Mouse (Mus musculus): ENCODE data around the gene Gm28551.
"Not testable (repeated sequence)": the region's sequence is repeated elsewhere in the genome, so short reads cannot be mapped to it uniquely, and the experiment has no call there.

Gm28551 gene

GRCm38 (mm10) chr1:53352327-53353261 is at the start of gene Gm28551, which contains the start of the genes Asdurf and Asnsd1:
Gm28551 (minus strand) TSS chr1:53352667.
Asdurf (minus strand) TSS chr1:53352619.
Asnsd1 (minus strand) TSS chr1:53352752.
- DNase-seq (ENCODE audit: low read depth, low spot score), result peak; percentile 97

DNA sequence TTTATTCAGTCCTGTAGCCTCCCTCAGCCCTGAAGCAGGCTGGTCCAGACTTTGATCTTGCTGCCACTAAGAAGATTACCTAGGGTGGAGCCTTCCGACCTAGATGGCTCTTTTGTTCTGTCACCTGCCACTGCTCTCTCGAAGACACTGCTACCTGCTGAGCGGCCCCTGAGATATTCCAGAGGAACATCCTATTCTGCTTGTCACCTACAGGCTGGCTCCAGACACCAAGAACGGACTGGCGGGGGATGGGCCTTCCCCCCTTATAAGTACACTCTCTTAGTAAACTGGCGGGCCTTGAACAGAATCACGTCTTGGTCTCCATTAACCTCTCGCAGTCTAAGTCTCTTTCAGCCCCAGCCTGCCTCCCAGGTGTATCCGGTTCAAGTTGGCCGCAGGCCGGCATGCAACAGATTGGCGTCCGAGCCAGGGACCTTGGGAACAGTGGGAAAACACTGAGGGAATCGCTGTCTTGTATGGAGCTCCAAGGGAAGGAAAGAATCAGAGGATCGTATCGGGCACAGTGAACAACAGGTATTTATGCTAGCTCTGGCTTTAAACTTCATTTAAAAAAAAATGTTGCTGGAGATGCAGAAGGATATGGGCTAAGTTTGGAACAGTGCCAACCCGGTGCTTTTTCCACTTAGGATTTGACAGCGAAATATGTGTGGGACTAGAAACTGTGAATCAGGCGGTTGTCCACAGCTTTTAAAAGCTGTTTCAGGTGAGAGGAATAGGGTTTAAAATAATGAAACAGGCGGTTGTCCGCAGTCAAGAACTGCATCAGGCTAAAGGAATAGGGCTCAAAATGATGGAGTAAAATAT is 41.7 kb upstream of the Gm28551 start:
- peak; percentile 71 for DNase-seq (ENCODE audit: low read depth, low spot score)

DNA sequence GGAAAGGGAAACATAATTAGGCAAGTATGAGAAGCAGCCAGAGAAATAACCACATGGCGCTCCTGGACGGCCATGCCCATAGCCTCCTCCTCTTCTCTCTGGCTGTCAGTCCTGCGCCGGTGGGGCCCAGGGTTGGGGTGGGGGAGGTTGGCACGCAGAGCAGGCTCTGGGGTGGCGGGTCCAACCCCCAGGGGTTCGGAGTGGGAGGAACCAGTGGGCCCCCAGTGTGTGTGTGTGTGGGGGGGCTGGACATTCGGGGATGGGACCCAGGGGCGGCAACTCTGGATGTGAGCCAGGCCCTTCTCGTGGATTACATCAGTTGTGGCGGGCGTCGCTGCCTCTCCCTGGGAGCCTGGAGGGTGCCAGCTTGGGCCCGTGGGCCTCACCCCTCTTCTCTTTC is 36.3 kb upstream of the Gm28551 start:
- DNase-seq (ENCODE audit: low read depth, low spot score), result no peak

GRCm38 (mm10) chr1:53384085-53384688 is 31.7 kb upstream of the Gm28551 start:
- DNase-seq (ENCODE audit: low read depth, low spot score), result no peak

DNA sequence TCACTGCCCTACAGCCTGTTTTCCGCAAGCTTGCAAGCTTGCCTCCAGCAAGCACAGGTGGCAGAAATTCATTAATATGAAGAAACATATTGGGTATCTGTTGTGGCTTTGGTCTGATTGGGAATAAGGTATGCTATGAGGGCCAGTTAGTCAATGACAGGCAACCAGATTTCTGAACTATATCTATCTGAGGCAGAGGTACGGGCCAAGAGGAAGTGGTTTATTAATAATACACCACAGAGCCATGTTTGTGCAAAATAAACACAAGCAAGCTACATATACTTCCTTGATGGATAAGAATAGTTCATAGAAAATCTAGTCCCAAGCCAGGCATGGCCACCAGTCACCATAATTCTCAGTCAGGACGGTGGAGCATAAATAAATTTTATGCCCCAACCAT is 25.3 kb upstream of the Gm28551 start:
- DNase-seq (ENCODE audit: low read depth, low spot score), result no peak

DNA sequence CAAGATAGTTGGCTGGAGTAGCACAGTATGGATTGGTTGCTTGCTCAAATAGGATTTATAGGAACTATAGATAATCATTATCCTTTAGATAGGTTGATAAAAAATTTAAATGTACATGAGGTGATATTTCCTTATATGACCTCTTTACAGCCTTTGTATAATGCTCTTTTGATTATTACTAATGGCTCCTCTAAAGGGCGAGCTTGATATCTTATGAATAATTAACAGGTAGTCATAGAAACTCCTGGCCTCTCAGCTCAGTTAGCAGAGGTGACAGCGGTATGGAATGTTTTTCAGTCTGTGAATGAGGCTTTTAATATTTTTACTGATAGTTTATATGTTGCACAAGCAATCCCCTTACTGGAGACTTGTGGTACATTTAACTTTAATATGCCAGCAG is 23.5 kb upstream of the Gm28551 start:
- DNase-seq (ENCODE audit: low read depth, low spot score), result not testable (repeated sequence)

DNA sequence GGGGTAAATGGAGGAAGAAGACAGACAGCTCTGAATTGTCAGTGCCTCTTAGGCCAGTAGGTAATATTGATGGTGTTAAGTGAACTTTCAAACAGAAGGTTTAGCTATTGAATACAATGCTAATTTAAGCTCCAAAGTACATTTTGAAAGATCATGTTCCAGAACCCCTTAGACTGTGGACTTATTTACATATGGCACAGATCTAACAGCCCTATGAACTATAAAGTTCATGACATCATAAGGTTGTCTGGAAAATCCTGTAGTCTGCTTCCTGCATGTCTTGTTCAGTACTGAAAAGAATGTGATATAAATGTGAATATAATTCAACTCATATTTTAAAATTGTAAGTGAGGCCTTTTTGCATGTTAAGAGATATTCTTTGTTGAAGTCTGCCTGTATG is 6.5 kb upstream of the Gm28551 start:
- DNase-seq (ENCODE audit: low read depth, low spot score), result no peak

GRCm38 (mm10) chr1:53341071-53341470 is 11.4 kb downstream of the Gm28551 start:
- no peak for DNase-seq (ENCODE audit: low read depth, low spot score)

DNA sequence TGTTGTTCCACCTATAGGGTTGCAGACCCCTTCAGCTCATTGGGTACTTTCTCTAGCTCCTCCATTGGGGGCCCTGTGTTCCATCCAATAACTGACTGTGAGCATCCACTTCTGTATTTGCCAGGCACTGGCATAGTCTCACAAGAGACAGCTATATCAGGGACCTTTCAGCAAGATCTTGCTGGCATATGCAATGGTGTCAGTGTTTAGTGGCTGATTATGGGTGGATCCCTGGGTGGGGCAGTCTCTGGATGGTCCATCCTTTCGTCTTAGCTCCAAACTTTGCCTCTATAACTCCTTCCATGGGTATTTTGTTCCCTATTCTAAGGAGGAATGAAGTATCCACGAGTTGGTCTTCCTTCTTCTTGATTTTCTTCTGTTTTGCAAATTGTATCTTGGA is 15.1 kb downstream of the Gm28551 start:
- not testable (repeated sequence) for DNase-seq (ENCODE audit: low read depth, low spot score)

DNA sequence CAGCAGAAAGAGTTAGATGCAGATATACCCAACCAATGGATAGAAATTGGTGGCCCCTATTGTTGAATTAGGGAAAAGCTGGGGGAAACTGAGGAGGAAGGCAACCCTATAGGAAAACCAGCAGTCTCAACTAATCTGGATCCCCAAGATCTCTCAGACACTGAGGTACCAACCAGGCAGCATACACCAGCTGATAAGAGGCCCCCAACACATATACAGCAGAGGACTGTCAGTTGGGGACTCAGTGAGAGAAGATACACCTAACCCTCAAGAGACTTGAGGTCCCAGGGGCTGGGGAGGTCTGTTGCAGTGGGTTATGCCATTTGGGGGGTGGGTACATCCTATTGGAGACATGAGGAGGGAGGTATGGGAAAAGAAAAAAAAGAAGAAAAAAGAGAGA is 17.0 kb downstream of the Gm28551 start:
- DNase-seq (ENCODE audit: low read depth, low spot score), result no peak

DNA sequence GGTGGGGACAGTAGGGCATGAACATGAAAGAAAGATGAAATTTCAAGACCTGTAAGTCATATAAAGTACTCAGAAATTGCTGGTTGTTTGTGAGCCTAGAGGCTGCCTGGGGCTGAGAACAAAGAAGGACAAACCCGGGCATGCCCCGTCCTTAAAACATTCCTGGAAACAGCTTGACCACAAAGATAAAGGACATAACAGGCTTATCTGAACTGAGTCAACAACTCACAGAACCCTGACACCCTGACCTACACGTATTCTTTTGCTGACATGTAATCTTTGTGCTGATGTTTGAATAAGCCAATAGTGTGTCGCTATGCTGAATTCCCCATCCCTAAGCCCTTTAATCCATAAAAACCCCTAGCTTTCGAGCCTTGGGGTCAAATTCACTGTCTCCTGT is 18.9 kb downstream of the Gm28551 start:
- DNase-seq (ENCODE audit: low read depth, low spot score), result not testable (repeated sequence)

DNA sequence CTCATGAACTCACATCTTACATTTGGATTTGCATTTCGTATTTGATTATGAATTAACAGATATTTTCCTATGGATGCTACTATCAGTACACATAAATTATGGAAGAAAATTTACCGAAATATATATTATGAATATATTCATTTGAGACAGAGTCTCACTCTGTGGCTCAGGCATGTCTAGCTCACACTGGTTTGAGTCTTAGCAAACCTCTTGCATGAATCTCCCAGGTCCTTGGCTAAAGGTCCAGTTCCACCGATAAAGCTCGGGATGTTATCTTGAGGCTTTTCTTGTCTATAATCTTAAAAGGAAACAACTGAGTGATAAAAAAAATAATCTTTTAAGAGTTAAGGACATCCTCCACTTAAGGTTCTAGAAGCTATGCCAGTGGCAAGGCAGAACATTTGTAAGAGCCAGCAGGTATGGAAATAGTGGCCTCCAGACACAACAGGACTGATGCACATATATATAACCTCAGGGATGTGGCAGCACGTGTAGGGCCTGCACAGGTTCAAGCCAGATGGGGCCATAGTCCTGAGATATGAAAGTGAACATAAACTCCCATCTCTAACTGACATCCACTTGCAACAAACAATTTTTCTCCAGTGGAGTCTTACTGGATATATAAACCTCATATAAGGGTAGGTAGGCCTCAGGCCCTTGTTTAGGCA is 27.5 kb downstream of the Gm28551 start:
- DNase-seq (ENCODE audit: low read depth, low spot score), result no peak

DNA sequence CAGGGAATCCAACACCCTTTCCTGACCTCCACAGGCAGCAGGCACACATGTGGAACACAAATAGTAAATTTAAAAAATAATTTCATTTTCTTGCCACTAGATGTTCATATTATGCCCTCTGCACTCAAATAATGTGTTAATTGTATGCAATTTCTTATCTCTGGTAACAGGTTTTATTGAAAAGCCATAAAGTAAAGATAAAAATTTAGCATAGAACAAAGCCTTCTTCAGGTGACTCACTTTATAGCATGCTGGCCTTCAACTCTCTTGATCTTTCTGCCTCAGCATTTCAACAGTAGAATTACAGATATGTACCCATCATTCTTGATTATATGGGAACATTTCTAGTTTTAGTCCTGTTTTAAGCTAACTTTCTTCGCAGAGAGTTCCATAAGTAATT is 28.2 kb downstream of the Gm28551 start:
- no peak for DNase-seq (ENCODE audit: low read depth, low spot score)

- peak; percentile 41 for DNase-seq (ENCODE audit: low read depth, low spot score)
Measured at GRCm38 (mm10) chr1:53323254-53323653, 29.2 kb downstream of the Gm28551 start.

DNA sequence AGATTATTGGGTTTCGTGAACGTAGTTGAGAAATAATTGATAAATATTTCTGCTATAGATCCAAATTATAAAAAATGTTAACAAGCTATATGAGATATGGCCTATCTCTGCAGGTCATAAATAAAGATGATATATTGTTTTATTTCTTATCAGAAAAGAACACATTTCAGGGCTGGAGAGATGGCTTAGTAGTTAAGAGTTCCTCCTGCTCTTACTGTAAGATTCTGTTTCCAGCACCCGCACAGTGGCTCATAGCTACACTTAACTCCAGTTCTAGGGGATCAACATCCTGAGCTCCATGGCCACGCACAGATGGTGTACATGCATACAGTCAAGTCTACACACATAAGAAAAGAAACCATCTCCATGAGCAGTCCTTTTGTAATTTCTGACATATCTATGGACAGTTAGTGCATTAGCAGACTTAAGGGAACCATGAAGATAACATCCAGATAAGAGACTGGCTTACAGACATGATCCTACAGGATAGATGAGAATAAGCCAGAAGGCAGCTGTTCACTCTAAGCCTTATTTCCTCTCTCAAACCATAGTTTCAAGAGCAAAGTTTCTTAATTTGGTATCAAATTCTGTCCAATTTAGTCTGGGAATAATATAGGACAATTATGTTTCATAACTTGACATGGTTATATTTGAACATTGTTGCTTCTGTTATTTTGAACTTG is 30.7 kb downstream of the Gm28551 start:
- DNase-seq (ENCODE audit: low read depth, low spot score), result no peak

GRCm38 (mm10) chr1:53312989-53313967 is 39.2 kb downstream of the Gm28551 start, which contains the start of gene Osgepl1:
Osgepl1 (plus strand) TSS chr1:53313624.
- DNase-seq (ENCODE audit: low read depth, low spot score), result peak; percentile 85

- DNase-seq (ENCODE audit: low read depth, low spot score), result no peak
Measured at GRCm38 (mm10) chr1:53300506-53300905, 52.0 kb downstream of the Gm28551 start.

DNA sequence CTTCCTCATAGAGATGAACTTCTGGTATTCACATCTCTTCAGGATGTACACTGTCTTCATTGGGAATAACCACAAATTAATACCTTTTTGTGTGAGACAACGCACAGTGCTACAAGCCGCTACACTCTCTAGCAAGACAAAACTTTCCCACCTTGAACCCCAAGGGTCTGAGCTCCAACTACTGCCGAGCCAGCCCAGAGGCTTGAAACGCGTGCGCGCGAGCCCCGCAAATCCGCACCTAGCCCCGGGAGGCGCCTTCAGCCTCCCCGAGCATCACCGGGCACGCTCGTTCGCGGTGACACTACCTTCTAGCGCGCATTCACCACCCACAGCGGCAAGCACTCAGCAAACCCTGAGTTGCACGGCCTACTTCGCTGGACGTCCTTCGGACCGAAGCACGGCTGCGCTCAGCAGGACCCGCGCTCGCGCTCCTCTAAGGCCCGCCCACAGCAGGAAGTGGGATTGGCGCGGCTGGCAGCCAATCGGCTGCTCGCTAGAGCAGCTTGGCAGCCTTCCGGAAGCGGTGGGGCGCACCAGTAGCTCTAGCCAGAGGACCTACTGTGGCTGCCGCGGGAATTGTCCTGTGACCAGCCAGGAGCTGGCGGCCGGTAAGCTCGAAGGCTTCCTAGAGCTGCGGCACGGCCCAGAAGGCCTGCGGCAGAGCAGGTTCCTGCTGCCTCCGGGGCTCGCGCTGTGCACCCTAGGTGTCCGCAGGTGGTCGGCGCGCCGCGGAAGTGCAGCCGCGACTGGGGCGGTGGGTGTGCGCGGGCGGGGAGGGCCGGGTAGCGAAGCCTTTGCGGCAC is 55.7 kb downstream of the Gm28551 start, which contains the start of the genes Pms1, Ormdl1 and Gm28778:
Pms1 (minus strand) TSS at position 438 of the 803 bp plus-strand sequence.
Ormdl1 (plus strand) TSS at position 515 of the 803 bp plus-strand sequence.
Gm28778 (plus strand) TSS at position 531 of the 803 bp plus-strand sequence.
- peak; percentile 95 for DNase-seq (ENCODE audit: low read depth, low spot score)
